Mouse (Mus musculus) spleen, postnatal 14 days (tissue): ENCODE measurements around the gene Gabrg2.

Source experiments
- DNase-seq, 2 experiments: peaks; one replicate each; pipeline ENCODE4 v3.0.0; 2021 to 2022; ENCODE audit warnings: low spot score in 2 of 2

The Gabrg2 gene

DNA sequence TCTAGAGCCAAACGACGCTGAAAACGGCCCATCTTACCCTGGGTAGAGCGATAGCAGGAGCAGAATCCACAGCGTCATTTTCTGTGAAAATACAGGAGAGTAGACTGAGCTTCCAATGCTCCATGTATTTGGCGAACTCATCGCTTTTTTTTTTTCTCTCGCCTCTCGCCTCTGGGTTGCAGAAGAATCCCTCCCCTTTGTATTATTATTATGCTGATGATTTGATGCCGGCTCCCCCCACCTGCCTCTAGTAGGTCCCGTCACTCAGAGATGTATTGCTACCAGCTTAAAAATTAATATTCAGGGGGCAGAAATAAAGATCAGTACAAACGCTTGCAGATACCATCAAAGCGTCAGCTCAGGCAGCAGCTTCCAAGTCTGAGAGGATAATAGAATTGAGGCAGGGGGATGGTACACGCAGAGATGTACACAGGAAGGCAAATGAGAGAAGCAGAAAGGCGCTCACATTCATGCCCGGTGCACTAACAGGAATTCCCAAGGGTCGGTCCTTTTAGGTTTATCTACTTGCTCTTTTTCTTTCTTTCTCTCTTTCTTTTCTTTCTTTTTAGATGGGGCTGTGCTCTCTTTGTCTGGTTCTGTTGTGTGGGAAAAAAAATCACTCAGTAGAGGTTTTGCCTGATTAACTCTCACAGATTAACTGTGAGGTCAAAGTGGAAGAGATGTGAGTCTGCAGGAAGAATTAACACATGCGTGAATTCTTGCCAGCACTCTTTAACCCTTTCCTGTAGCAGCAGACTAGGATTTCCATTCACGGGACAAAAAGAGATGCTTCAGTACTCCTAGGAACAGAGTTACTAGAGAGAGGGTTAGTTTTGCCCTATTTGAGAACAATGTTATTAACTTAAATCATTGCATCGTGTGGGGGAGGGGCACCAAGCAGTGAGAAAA is at the start of gene Gabrg2:
Gabrg2 (minus strand) TSS at position 668 of the 909 bp plus-strand sequence.
- DNase-seq = no peak

GRCm38 (mm10) chr11:42048201-42048600 is 47.5 kb upstream of the Gabrg2 start:
- DNase-seq = no peak

- DNase-seq = no peak
Measured at GRCm38 (mm10) chr11:41999468-41999881, 1.2 kb downstream of the Gabrg2 start.

DNA sequence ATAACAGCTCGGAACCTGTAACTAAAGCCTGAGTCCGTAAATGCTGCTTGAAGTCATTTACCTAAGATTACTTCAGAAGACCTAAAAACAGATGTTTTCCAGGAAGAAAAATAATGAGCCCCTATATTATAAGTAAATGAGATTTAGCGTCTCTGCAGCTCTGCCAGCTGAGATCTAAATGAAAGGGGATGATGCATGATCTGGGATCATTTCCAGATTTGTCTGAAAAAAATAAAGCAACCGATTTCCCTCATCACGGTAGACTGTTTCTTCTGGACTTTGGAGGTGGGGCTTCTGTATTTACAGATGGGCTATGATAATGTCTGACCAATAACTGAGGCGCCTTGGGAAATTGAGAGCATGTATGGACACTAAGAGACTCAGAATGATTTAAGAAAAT is 20.5 kb downstream of the Gabrg2 start:
- no peak for DNase-seq

- no peak for DNase-seq
Measured at GRCm38 (mm10) chr11:41968595-41968994, 32.1 kb downstream of the Gabrg2 start.

- DNase-seq = no peak
Measured at GRCm38 (mm10) chr11:41962706-41963105, 38.0 kb downstream of the Gabrg2 start.

- DNase-seq = no peak
Measured at GRCm38 (mm10) chr11:41953550-41953949, 47.1 kb downstream of the Gabrg2 start.

GRCm38 (mm10) chr11:41951898-41952297 is 48.8 kb downstream of the Gabrg2 start:
- DNase-seq = no peak

DNA sequence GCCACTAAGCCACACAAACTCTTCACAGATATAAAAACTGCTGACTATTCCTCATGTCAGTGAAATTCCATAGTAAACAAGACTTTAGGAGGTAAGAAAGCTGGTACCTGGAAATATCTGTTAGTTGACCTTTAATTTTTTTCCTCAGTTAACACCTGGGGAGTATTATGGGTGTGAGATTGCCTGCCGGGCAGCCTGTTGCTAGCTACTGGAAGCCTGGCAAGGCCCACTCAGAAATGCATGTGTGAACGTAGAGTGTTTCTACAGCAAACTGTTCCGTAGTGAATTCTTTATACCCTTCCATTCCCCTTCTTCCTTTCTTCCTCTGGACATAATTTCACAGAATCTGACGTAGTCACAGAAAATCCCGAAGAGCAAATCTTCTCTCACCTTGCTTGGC is 55.2 kb downstream of the Gabrg2 start:
- no peak for DNase-seq

DNA sequence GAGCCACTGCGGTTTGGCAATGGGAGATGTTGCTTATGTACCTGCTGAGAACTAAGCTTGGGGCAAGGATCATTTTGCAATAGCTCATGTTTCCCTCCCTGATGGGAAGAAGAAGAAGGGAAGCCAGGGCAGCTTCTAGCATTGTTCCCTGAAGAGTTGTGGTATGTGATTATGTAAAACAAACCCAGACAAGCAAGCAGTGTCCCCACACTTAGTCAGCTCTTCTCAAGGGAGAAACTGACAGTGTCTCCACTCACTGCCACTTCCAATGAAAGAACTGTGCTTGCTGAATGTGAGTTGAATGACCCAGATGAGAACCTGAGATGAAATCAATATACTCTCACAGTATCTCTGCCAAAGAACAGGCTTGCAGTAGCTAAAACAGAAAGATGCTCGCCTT is 62.7 kb downstream of the Gabrg2 start:
- DNase-seq = no peak

DNA sequence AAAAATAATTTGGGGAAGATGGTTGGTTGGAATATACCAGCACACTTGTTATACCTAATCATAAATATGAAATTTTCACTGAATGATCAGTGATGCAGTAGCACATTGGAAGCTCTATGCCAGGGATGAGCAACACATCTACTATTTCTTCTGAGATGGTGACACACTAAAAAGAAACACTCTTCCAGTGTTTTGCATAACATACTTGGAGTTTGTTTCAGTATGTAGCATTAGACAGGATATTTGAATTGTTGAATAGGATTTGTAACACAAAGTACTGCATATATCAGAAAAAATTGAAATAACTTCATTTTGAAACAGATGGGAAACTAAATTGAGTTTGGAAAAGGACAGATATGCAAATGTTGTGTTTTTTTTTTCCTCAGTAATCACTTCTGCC is 81.8 kb downstream of the Gabrg2 start:
- DNase-seq = no peak

DNA sequence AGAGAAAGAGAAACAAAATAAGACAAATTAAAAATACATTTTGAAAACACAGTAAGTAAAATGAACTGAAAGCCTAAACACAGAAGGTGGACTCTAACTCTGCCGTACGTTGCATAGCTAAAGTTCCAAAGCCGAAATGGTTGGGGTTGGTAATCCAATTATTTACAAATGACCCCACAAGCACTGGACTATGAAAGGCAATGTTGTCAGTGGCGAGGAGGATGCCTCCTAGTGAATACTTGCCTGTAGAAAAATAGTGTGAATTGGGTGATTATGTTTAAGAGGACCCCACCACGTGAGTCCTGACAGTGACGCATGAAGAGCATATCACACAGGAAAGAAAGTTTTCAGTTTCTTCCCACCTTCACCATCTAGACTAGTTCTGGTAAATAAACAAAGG is 86.6 kb downstream of the Gabrg2 start:
- no peak for DNase-seq

GRCm38 (mm10) chr11:41903661-41904060 is 97.0 kb downstream of the Gabrg2 start:
- no peak for DNase-seq
